Mouse (Mus musculus) C2C12 (cell line): ENCODE measurements at regions not wholly inside any gene's neighbourhood (a gene's known extent, or its start where the extent isn't known, plus 50 kb on each side); places are given as distances from the start of the nearest gene placed in this dataset.

Source experiments
- H3K27me3 ChIP-seq: one replicate; pipeline ENCODE4 v1.6.1; 2011; ENCODE audit not compliant: control insufficient read depth, insufficient read depth, insufficient read length
- H3K36me3 ChIP-seq: one replicate; pipeline ENCODE4 v1.6.1; 2011; ENCODE audit not compliant: control insufficient read depth, insufficient read depth
- H3K4me3 ChIP-seq: one replicate; pipeline ENCODE4 v1.5.1; 2011; ENCODE audit warnings: mild to moderate bottlenecking, control low read depth; ENCODE audit not compliant: poor library complexity, insufficient read depth, severe bottlenecking
- H3K79me2 ChIP-seq: one replicate; pipeline ENCODE4 v1.6.1; 2011; ENCODE audit not compliant: control insufficient read depth, insufficient read depth
- H3K79me3 ChIP-seq: one replicate; pipeline ENCODE4 v1.6.1; 2011; ENCODE audit warnings: low read depth, control low read depth
- H3ac ChIP-seq: one replicate; pipeline ENCODE3; 2011; ENCODE audit warnings: low read depth; ENCODE audit not compliant: control insufficient read depth, insufficient read length
- CEBPB ChIP-seq: IDR thresholded peaks from one replicate; pipeline ENCODE4 v1.6.1; 2011; ENCODE audit warnings: low read depth, mild to moderate bottlenecking, control low read depth, moderate library complexity
- CTCF ChIP-seq: IDR thresholded peaks from one replicate; pipeline ENCODE4 v1.5.1; 2011; ENCODE audit not compliant: control insufficient read depth, insufficient read depth, insufficient read length
- FOSL1 ChIP-seq: IDR thresholded peaks from one replicate; pipeline ENCODE4 v1.8.0; 2011; ENCODE audit warnings: mild to moderate bottlenecking, low read length; ENCODE audit not compliant: poor library complexity, insufficient read depth, severe bottlenecking
- MAX ChIP-seq: IDR thresholded peaks from one replicate; pipeline ENCODE4 v1.6.1; 2011; ENCODE audit warnings: mild to moderate bottlenecking, control low read depth
- MYOD1 ChIP-seq: IDR thresholded peaks from one replicate; pipeline ENCODE4 v1.6.1; 2011; ENCODE audit warnings: low read depth; ENCODE audit not compliant: control insufficient read depth, insufficient read length
- MYOG ChIP-seq: IDR thresholded peaks from one replicate; pipeline ENCODE4 v1.6.1; 2011; ENCODE audit not compliant: control insufficient read depth, insufficient read length; ENCODE audit errors: extremely low read depth
- USF1 ChIP-seq: IDR thresholded peaks from one replicate; pipeline ENCODE4 v1.6.1; 2011; ENCODE audit warnings: low read depth, mild to moderate bottlenecking, control low read depth, moderate library complexity

DNA sequence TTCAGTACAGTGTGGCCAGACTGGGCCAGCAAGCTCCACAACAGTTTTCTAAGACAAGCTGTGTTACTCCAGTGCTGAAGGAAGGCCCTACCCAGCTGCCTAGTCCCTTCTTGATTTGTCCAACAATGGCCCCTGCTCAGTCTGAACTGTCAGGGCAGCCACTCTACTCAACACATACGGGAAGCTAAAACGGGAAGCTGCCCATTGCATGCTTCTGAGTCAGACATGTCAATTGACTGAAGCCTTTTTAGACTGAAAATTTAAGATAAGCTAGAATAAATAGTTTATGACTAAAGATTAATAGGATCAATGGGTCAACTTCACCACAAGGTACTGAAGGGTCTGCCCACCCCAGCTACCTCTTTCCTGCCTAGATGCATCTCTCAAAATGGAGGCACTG lies 181.4 kb upstream of the Cdyl start:
- Histone ChIP-seq H3ac (no peak overlapping the region), H3K4me3 (no peak overlapping the region), H3K79me3 (no peaks in the 10 kb centered on the region), H3K79me2 (no peaks in the 10 kb centered on the region), H3K36me3 (no peaks in the 10 kb centered on the region), H3K27me3 (no peaks in the 10 kb centered on the region)
- TF ChIP-seq FOSL1 = no peak
- no peak for TF ChIP-seq CEBPB
- no peak for TF ChIP-seq CTCF
- no peak for TF ChIP-seq MYOD1
- no peak for TF ChIP-seq MAX
- no peak for TF ChIP-seq MYOG
- TF ChIP-seq USF1 = no peak

DNA sequence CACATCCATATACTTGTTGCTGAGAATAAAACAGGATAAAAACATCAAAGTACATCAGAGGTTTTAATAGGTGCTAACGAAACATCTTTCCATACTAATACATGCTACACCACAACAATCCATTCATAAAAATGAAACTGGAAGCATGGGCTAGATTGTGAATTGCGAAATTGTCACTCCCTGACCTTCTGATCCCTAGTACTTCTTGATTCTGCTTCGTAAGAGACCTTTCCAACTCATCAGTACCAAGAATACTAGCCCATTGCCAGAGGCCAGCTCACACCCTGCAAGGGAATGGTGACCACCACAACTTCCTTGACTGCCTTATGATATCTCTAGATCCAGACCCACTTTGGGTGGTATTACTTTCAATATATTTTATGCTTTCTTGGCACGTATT lies 177.3 kb upstream of the Cdyl start:
- Histone ChIP-seq H3K4me3 (no peak overlapping the region), H3K27me3 (no peaks in the 10 kb centered on the region), H3K79me3 (no peaks in the 10 kb centered on the region), H3K36me3 (no peaks in the 10 kb centered on the region), H3ac (no peak overlapping the region), H3K79me2 (no peaks in the 10 kb centered on the region)
- no peak for TF ChIP-seq MYOG
- TF ChIP-seq FOSL1 = no peak
- TF ChIP-seq CEBPB = no peak
- no peak for TF ChIP-seq USF1
- no peak for TF ChIP-seq CTCF
- no peak for TF ChIP-seq MYOD1

DNA sequence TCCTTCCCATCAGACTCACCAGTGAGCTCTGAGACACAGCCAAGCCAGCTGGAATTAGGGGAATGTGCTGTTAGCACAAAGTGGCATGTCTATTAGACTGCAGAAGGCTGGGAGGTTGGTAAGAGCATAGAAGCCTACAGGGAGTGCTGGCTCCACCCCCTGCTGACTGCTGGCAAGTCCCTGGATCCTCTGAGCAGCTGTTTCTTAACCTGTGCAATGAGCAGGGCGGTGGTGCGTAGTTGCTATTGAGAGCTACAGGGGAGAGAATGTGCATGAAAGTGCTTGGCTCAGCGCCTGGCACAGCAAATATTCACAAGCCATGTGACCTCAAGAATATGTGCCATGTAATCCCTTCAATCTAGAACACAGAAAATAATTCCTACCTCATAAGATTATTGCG lies 173.5 kb upstream of the Cdyl start:
- Histone ChIP-seq H3K79me2 (no peaks in the 10 kb centered on the region), H3K4me3 (no peak overlapping the region), H3ac (no peak overlapping the region), H3K79me3 (no peaks in the 10 kb centered on the region), H3K27me3 (no peaks in the 10 kb centered on the region), H3K36me3 (no peaks in the 10 kb centered on the region)
- TF ChIP-seq MAX = no peak
- TF ChIP-seq CEBPB = no peak
- TF ChIP-seq USF1 = no peak
- no peak for TF ChIP-seq CTCF
- TF ChIP-seq FOSL1 = no peak
- no peak for TF ChIP-seq MYOG
- no peak for TF ChIP-seq MYOD1

- Histone ChIP-seq H3K4me3 (no peak overlapping the region), H3K27me3 (no peaks in the 10 kb centered on the region), H3K79me3 (no peaks in the 10 kb centered on the region), H3ac (no peak overlapping the region), H3K79me2 (no peaks in the 10 kb centered on the region), H3K36me3 (no peaks in the 10 kb centered on the region)
- TF ChIP-seq USF1 (no peak), MAX (no peak), CEBPB (no peak), FOSL1 (no peak), CTCF (no peak)
These were observed 159.9 kb upstream of the Cdyl start for GRCm38 (mm10) chr13:35499776-35500175.

DNA sequence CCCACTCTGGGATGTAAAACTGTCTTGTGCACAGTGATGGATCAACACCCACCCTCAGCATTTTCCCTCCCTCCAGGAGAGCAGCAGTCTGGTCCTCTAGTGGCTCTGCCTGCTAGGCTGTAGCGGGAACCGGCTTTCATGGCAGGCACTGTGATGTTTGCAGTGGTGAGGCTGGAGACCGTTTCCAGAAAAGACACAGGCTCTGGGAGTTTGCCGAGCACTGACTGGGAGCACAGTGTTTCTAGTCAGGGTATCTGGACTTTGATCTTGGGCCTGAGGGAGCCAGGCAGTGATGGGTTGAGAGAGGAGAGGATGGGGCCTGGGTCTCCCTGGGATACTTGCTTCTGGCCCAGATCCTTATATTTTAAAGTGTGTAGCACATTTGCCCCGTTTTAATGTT lies 158.7 kb upstream of the Cdyl start:
- no peak overlapping the region for H3K4me3 ChIP-seq
- H3K27me3 ChIP-seq = no peaks in the 10 kb centered on the region
- H3K79me3 ChIP-seq = no peaks in the 10 kb centered on the region
- no peaks in the 10 kb centered on the region for H3K36me3 ChIP-seq
- TF ChIP-seq MAX (no peak), USF1 (no peak), MYOD1 (no peak), CTCF (no peak)
- no peak overlapping the region for H3ac ChIP-seq
- H3K79me2 ChIP-seq = no peaks in the 10 kb centered on the region

- Histone ChIP-seq H3K79me3 (no peaks in the 10 kb centered on the region), H3K36me3 (no peaks in the 10 kb centered on the region), H3K79me2 (no peaks in the 10 kb centered on the region), H3K27me3 (no peaks in the 10 kb centered on the region), H3ac (no peak overlapping the region), H3K4me3 (no peak overlapping the region)
- TF ChIP-seq USF1 (no peak), CEBPB (no peak), MYOD1 (no peak), FOSL1 (no peak), MYOG (no peak), MAX (no peak), CTCF (no peak)
These were observed 158.1 kb upstream of the Cdyl start for GRCm38 (mm10) chr13:35501351-35502146.
